Mouse (Mus musculus) fat pad, adult 2 months (tissue): Measurements from ENCODE around the gene Spata3.

ENCODE experiments used
- DNase-seq: peaks from one replicate; pipeline ENCODE4 v3.0.0-alpha.2; 2011; ENCODE audit warnings: low read depth, low spot score; ENCODE audit errors: extremely low read depth

Gene Spata3

GRCm38 (mm10) chr1:86021365-86021989, 4.9 kb downstream of the Spata3 start:
- no peak for DNase-seq

- no peak for DNase-seq
Observed at GRCm38 (mm10) chr1:86032273-86032987, 15.8 kb downstream of the Spata3 start.

GRCm38 (mm10) chr1:86038191-86038951, 21.8 kb downstream of the Spata3 start:
- DNase-seq = no peak

- DNase-seq = no peak
Observed at GRCm38 (mm10) chr1:86040131-86040530, 23.5 kb downstream of the Spata3 start.

GRCm38 (mm10) chr1:86040817-86041216, 24.2 kb downstream of the Spata3 start:
- no peak for DNase-seq

GRCm38 (mm10) chr1:86045056-86045455, 28.4 kb downstream of the Spata3 start:
- DNase-seq = no peak

GRCm38 (mm10) chr1:86045848-86046805, 29.5 kb downstream of the Spata3 start, which contains the start of gene 2810459M11Rik:
Gene 2810459M11Rik (plus strand): TSS chr1:86045863.
- no peak for DNase-seq

GRCm38 (mm10) chr1:86046833-86047563, 30.4 kb downstream of the Spata3 start:
- no peak for DNase-seq

GRCm38 (mm10) chr1:86048231-86048630, 31.6 kb downstream of the Spata3 start:
- no peak for DNase-seq

GRCm38 (mm10) chr1:86048744-86049143, 32.1 kb downstream of the Spata3 start:
- DNase-seq = no peak

- no peak for DNase-seq
Observed at GRCm38 (mm10) chr1:86053198-86053921, 36.7 kb downstream of the Spata3 start.

GRCm38 (mm10) chr1:86054943-86055342, 38.3 kb downstream of the Spata3 start:
- DNase-seq = no peak

GRCm38 (mm10) chr1:86056284-86056683, 39.7 kb downstream of the Spata3 start:
- DNase-seq = no peak

GRCm38 (mm10) chr1:86058856-86059769, 42.5 kb downstream of the Spata3 start:
- peak; percentile 33 for DNase-seq

- DNase-seq = no peak
Observed at GRCm38 (mm10) chr1:86062523-86062922, 45.9 kb downstream of the Spata3 start.

GRCm38 (mm10) chr1:86064271-86064991, 47.8 kb downstream of the Spata3 start, which contains the start of gene Psmd1:
Gene Psmd1 (plus strand): TSS chr1:86064387.
- peak; percentile 54 for DNase-seq

GRCm38 (mm10) chr1:86076565-86076964, 59.9 kb downstream of the Spata3 start:
- DNase-seq = no peak
